Comparison of ENCODE assay signal across 8 mouse cellular contexts in the genomic region with DNA sequence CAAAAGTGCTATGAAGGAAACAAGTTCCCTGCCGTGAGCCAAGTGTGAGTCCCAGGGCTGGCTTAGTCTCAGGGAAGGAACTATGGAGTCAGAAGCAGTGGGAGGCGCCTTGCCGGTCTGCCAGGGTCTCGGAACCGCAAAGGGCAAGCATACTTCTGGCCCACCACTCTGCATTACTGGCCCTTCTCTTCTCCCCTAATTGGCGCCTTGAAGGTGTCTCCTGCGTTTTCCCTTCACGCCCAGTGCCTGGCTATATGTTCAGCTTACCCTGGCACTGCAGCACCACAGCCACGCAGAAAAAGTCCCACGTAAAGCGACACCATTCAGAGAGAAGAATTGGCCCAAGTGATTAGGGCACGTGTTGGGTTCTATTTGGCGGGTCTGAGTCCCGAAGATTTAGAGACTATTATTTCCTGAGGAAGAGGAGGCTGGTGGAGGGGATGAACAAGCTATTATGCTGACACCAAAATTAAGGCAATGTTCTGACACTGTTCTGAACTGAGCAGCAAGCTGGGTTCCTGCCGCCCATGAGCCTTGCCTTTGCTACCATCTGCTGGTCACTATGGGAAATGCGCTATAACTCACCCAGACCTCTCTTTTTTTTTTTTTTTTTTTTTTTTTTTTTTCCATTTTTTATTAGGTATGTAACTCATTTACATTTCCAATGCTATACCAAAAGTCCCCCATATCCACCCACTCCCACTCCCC.
DNase-seq lines count a peak whose midpoint lies in the region; ATAC-seq lines count a peak whose summit lies in the region.

No protein-coding gene starts in this region.

- no peak overlapping the region for H3K4me3 ChIP-seq in intestine, embryonic 14.5 days (ENCODE audit: low read depth, low read length)
- H3K4me3 ChIP-seq in intestine, embryonic 16.5 days (ENCODE audit: low read length): no peak overlapping the region
- no peak overlapping the region for H3K4me3 ChIP-seq in hindbrain, embryonic 16.5 days (ENCODE audit: low read length)

- H3K27ac ChIP-seq in intestine, embryonic 14.5 days (ENCODE audit: low read depth): no peak overlapping the region
- no peak overlapping the region for H3K27ac ChIP-seq in intestine, embryonic 16.5 days (ENCODE audit: low read length)
- no peak overlapping the region for H3K27ac ChIP-seq in hindbrain, embryonic 16.5 days (ENCODE audit: low read depth, low read length)

- H3K9ac ChIP-seq in intestine, embryonic 14.5 days (ENCODE audit: low read length): no peak overlapping the region
- no peak overlapping the region for H3K9ac ChIP-seq in intestine, embryonic 16.5 days (ENCODE audit: low read depth, low read length)
- no peak overlapping the region; the same call in 1 of the 2 replicates for H3K9ac ChIP-seq in hindbrain, embryonic 16.5 days (ENCODE audit: low read depth, low read length)

- no peaks in the 10 kb centered on the region for H3K4me1 ChIP-seq in intestine, embryonic 14.5 days (replicated peaks; ENCODE audit: control insufficient read depth, insufficient read depth, low read length)
- H3K4me1 ChIP-seq in intestine, embryonic 16.5 days (ENCODE audit: control insufficient read depth, insufficient read depth, low read length): no peaks in the 10 kb centered on the region
- no peaks in the 10 kb centered on the region for H3K4me1 ChIP-seq in hindbrain, embryonic 16.5 days (ENCODE audit: control insufficient read depth, insufficient read depth, low read depth, low read length)

- H3K27me3 ChIP-seq in intestine, embryonic 14.5 days (replicated peaks; ENCODE audit: control insufficient read depth, insufficient read depth, low read length): no peaks in the 10 kb centered on the region
- H3K27me3 ChIP-seq in intestine, embryonic 16.5 days (replicated peaks; ENCODE audit: control insufficient read depth, insufficient read depth, low read length): no peaks in the 10 kb centered on the region
- H3K27me3 ChIP-seq in hindbrain, embryonic 16.5 days (replicated peaks; ENCODE audit: control insufficient read depth, insufficient read depth, low read length): no peaks in the 10 kb centered on the region

- H3K9me3 ChIP-seq in intestine, embryonic 14.5 days (ENCODE audit: control insufficient read depth, low read length): peaks cover 5% of the 10 kb centered on the region
- H3K9me3 ChIP-seq in intestine, embryonic 16.5 days (ENCODE audit: control insufficient read depth, low read length): 0 out of 2 replicates have a peak, but pooled peaks cover 6% of the 10 kb centered on the region
- H3K9me3 ChIP-seq in hindbrain, embryonic 16.5 days (ENCODE audit: control insufficient read depth, low read length): no peaks in the 10 kb centered on the region; the same call in 1 of the 2 replicates

- WGBS in intestine, embryonic 14.5 days: 48% methylated on average over 16 of the region's 16 CpGs
- 46% methylated on average over 16 of the region's 16 CpGs for WGBS in intestine, embryonic 16.5 days
- WGBS in hindbrain, embryonic 16.5 days: 46% methylated on average over 16 of the region's 16 CpGs

- no peak overlapping the region for H3K4me2 ChIP-seq in intestine, embryonic 14.5 days (ENCODE audit: low read length)
- no peak overlapping the region for H3K4me2 ChIP-seq in intestine, embryonic 16.5 days (ENCODE audit: low read depth, low read length)
- H3K4me2 ChIP-seq in hindbrain, embryonic 16.5 days (ENCODE audit: low read length): peak overlapping the region; percentile 43

- no peaks in the 10 kb centered on the region for H3K36me3 ChIP-seq in intestine, embryonic 14.5 days (ENCODE audit: control insufficient read depth, insufficient read depth, low read length)
- H3K36me3 ChIP-seq in intestine, embryonic 16.5 days (ENCODE audit: control insufficient read depth, insufficient read depth, low read length): no peaks in the 10 kb centered on the region
- H3K36me3 ChIP-seq in hindbrain, embryonic 16.5 days (ENCODE audit: control insufficient read depth, insufficient read depth, low read length): no peaks in the 10 kb centered on the region

- peak; percentile 74 for DNase-seq in intestine, embryonic 14.5 days (ENCODE audit: low spot score)
- DNase-seq in cerebellum, adult 8-10 months: peak; percentile 79
- peak; percentile 43 for DNase-seq in left cerebral cortex, adult 11 months (ENCODE audit: low spot score)
- DNase-seq in mesoderm, embryonic 11.5 days (ENCODE audit: low read depth, low spot score): peak; percentile 73
- peak; percentile 45 to 52 for DNase-seq in right cerebral cortex, postnatal 36 days (ENCODE audit: low spot score in 2 of 2)

- no peak; the same call in 1 of the 2 replicates for ATAC-seq in intestine, embryonic 14.5 days (replicated peaks; ENCODE audit: low FRiP score, low TSS enrichment, low read depth)
- ATAC-seq in intestine, embryonic 16.5 days: no peak; the same call in 1 of the 2 replicates
- peak; percentile 96 for ATAC-seq in frontal cortex, adult (ENCODE audit: low TSS enrichment)
- ATAC-seq in hindbrain, embryonic 16.5 days: peak; percentile 72

Comparison
In these comparisons a context has a peak if more than half of its experiments do, and no peak if none do; other contexts are left out.
1. ATAC-seq: peak in frontal cortex, adult (single experiment) and hindbrain, embryonic 16.5 days (single experiment); none in intestine, embryonic 14.5 days (single experiment) and intestine, embryonic 16.5 days (single experiment).
2. Peak in every context shown above with its lines, with median percentiles within 50 percentile points of each other: DNase-seq.